Mouse (Mus musculus) adrenal gland, postnatal 36 days (tissue): ENCODE results near the gene Cdh4. TPM values are rescaled to one million over a fixed set of nuclear protein-coding genes. Genes with fewer than 3 reads are reported as not detected.

Source experiments
- DNase-seq, 2 experiments: peaks; one replicate each; pipeline ENCODE4 v3.0.0; 2021; ENCODE audit warnings: mixed read lengths in 1 of 2
- total RNA-seq, 2 experiments: library from RNA; stranded (reverse); gene quantifications; 2 replicates each; pipeline ENCODE4 v1.2.3; 2021

Gene Cdh4
- total RNA-seq, 2 experiments from 2014 or later = 3.8 to 5.1 TPM

DNA sequence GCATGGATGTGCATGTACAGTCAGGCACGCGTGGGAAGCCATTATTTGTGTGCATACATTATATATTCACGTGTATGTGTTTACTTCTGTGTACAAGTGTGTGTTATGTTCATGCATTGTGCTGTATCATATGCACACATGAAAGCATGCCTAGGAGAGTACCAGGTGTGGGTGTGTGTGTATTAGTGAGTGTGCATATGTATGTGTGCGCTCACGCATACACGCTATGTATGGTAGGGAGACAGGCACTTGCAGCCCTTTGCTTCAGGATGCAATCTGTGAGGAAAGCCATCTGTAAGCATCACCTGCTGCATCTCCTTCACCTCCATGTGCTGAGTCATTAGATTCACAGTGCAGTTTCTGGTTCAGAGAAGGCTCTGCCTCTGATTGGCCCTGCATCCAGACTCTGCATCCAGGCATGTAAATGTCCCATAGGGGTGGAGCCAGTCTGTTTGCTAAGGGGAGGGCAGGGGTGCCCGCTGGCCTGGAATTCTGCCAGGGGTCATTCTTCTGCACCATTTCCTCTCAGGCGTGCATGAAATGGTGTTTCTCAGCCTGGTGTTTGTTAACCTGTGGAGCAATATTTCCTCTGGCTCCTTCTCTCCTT lies 25.7 kb downstream of the Cdh4 start:
- no peak for DNase-seq

DNA sequence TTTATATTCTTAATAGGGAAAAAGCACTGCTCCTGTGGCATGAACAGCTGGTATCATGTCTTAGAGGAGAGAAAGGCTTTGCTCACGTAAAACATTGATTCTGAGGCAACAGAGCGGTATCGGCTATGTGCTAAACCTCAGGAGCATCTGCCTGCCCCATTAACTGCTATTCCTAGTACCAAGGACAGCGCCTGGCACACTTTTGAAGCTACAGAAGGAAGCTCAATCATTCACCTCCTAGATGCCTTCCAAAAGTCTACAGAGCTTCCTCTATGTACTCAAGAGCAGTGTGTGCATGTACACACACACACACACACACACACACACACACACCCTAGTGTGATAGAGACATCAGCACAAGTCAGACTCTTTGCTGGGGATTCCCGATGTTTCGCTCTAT lies 34.4 kb downstream of the Cdh4 start:
- DNase-seq = no peak

DNA sequence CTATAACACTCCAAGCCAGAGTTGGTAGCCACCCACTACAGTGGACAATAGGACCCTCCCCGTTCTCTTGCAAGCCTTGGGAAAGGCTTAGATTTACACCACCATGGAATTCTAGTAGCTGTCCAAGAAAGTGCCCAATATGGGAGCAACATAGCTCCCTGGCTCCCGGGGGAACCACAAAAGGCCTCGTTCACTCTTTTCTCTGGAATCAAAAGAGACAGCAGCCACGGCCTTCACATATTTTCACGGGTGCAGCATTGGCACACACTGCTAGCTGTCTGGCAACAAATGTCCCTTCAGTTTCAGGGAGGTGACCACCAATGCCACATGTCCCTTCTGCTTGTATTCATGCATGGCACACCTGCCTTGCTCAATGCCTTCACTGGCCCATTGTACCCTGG lies 38.6 kb downstream of the Cdh4 start:
- no peak for DNase-seq

DNA sequence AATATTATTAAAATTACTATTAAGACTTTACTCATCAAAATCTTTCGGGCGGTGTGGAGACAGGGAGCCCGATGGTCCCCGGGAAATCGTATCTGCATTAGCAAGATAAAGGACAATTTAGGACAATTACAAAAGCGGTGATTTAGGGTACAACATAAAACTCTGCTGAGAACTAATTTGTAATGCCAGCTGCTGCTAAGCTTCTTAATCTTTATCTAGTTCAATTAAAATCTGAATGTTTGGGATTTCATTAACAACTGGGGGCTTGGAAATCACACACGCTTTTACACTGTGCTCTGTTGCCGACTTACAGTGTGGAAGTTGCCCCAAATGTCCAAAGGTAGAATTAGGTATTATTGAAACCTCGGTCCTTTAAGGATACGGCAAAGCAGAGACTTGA lies 39.1 kb downstream of the Cdh4 start:
- no peak for DNase-seq

DNA sequence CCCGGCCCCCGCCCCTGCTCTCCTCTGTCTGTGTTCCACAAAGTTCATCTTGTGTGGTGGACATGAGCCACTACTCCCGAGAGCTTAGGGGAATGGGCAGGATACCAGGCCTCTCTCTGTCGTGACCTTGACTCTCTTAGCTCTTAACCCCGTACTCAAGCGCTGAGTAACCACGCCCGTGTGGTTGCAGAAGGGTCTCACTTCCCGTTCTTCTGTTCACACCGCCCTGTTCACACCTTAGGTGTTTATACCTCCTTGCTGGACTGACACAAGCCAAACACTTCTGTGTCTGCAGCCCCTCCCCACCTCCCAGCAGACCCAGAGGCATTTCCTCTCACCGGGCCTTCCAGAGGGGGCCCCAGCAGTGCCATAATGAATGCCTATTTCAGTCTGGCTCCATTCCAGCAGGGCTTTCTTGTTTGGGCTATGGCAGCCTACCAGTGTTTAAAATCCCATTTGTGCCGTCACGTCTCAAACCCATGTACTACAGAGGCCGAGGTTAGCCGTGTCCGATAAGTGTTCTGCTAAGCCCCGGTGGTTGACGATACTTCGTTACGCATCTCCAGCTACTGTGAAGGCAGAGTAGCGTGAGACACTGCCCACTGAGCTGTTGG lies 46.4 kb downstream of the Cdh4 start:
- DNase-seq = no peak

DNA sequence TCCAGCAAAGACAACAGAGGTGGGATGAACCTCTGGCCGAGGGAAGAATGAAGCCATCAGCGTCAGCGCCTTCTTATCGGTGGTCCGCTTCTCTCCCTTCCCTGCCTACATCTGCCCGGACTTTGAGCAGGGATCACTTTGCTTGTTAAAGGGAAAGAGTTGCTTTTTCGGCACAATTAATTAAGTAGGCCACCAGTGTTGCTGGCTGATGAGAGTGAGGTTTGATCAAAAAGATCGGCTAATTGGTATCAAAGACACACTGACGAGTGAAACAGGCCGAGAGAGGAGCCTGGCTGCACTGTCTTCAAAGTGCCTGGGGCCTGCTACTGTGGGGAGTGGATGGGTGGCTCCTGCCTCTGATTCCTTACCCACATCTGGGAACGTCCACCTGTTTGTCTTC lies 49.7 kb downstream of the Cdh4 start:
- no peak for DNase-seq

DNA sequence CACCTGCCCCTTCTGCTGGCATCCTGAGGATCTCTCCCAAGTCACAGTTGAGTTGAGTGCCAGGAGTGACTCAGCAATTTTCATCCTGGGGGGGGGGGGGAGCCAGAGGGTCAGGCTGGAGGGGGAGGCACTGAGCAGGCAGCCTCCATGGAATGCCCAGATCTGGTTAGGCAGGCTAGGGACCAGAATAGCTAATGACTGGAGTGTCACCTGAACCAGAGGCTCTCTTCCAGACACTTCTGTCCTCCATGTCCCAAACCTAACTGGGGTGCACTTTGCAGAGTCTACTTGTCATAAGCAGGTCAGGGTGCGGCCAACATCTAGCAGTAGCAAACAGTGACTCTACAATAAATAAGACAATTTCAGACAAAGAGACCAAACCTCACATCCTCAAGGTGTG lies 52.0 kb downstream of the Cdh4 start:
- no peak for DNase-seq

DNA sequence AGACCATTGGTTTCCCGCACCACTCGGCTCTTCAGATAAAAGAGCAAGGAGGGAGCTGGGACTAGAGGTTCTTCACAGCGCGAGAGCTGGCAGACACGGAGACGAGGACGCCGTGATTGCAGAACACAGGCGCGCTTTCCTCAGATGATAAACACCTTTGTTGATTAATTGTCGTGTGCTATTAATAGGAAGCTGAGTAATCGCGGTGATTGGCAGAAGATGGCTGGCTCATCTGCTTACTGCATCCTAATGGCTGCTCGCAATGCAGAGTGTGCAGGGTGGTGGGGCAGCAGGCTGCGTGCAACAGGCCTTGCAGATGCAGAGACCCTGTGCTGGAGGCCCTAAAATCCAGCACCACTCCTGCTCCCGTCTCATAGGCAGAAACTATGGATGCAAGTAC lies 68.2 kb downstream of the Cdh4 start:
- no peak for DNase-seq

DNA sequence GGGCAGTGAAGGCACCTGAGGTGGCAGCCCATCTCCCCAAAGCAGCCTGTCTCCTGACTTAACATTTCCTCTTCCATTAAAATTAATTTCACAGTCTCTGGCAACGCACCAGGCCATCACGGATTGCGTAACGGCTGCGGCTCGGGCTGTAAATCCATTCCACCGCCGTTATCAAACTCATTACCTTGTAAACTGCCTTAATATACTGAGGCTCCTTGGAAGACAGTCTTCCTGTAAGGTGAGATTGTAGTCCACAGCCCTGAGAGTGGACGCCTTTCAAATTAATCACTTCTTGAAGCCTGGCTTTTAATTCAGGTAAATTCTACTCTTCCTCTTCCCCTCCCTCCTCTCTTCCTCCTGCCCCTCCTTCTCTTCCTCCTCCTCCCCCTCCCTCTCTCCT lies 74.3 kb downstream of the Cdh4 start:
- DNase-seq = peak; percentile 12 to 20

DNA sequence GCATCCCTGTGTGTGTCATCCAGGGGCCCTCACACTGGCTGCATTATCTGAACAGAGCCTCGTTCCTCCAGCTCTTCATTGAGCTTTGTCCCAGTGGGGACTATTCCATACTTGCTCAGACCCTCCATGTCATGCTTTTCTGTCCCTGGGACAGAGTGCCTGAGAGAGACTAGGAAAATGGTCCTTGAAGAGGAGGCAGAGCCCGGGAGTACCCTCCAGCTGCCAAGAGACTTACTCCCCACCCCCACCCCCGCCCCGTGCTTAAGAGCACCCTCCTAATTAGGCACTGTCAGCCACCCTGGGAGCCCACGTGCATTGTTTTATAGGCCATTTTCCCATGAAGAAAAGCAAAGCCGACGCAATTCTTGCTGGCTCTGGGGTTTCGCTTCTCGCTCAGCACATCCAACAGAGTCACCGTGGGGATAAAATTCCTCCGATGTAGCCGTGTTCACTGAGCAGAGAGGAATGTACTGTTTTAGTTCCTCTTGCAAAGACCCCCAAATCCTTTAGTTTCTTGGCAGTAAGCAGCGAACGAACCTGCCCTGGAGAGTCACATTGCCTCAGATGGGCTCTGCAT lies 76.3 kb downstream of the Cdh4 start:
- DNase-seq = no peak

DNA sequence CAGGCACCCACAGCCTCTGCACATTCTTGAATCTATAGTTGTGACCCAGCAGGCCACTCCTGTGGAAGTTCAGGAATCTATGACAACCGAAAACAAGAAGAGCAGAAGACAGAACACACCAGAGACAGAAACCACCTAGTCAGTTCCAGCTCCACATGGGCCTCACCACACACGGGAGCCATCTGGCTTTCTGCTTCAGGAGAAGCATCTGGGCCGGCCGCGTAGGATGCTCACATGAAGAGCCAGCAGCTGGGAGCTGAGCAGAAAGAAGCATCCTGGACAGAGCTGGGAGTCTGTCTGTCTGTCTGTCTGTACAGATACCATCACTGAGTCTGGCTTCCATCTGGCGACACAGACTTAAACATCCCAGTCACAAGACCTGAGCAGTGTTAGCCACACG lies 76.9 kb downstream of the Cdh4 start:
- DNase-seq = no peak

DNA sequence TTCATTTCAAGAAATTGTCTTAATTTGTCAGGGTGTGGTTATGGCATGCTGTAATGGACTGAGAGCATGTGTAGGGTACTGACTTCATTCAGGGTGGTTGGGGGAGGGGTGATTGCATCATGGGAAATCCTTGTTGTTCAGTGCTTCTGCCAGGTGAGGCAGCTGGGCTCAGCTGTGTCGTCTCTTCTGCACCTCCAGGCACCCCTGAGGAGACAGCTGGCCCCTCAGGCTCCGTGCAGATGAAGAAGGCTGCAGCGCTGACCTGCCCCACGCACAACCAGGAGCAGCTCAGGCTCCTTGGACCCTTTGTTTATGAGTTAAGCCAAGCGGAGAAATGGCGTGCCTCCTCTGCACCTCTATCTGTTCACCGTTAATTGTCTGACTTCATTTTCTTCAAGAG lies 77.7 kb downstream of the Cdh4 start:
- DNase-seq = no peak

DNA sequence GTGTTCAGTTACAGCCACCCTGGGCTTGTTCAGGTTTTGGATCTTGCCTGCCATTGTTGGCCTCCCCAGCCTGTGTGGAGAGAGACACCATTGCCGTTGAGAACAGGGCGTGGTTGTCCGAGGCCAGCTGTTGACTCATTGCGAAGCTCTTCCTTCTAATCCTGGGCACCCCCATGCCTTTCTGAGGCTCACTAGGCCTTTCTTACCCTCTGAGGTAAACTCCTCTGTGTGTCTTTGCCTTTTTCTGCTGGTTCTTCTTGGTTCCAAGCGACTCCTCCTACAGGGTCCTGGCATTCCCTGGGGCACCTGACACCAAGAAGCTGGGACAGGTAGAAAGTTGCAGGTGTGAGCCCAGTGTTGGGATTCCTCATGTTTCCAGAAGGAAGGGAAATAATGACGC lies 78.7 kb downstream of the Cdh4 start:
- no peak for DNase-seq

DNA sequence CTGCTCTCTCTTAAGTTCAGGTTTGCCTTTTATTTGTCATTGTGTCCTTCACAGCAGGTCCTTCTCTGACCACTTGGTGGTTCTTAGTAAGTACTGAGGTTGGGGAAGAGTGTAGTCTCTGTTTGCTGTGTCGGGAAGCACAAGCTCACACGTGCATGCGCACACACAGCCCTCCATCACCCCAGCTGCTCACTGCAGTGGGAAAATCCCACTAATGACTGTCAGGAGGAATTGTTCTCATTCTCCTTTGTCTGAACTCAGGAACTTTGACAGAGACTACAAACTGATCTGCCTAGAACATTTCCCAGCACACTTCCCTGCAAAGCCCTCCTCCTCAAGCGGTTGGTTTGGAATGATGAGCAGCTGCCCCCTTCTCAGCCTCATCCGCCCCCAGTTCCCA lies 79.2 kb downstream of the Cdh4 start:
- DNase-seq = no peak

DNA sequence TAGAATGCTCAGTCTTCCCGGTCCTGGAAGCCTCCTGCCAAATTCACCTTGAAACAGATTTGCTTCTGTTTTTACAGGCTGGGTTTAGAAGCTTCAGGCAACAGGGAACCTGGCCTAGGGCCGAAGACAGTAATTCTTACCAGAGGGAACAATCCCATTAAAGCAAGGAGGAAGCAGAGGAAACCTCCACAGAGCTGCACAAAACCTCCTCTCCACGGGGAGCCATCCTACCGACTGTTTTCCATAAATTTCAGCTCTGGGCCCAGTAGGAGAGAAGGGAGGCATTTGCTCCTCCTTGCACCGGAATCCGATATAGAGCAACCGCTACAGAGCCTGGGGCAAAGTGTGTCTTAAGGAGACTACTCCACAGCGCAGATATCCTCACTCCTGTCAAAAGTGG lies 79.9 kb downstream of the Cdh4 start:
- DNase-seq = no peak

DNA sequence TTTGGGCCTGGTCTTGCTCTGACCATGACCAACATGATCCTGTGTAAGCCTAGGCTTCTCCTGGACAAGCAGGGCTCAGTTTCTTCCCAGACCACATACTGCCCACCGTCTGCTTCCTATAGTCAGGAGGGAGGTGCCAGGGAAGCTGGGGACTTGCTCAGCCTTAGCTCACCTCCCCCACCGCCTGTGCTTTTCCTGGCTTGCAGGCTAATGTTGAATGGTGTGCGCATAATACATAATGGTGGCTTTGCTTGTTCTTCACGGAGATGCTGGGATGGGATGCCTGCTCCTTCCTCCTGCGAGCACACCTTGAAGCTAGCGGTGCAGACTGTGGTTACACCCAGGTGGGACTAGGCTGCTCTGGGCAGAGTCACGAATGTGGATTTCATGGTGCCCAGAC lies 84.7 kb downstream of the Cdh4 start:
- DNase-seq = no peak

DNA sequence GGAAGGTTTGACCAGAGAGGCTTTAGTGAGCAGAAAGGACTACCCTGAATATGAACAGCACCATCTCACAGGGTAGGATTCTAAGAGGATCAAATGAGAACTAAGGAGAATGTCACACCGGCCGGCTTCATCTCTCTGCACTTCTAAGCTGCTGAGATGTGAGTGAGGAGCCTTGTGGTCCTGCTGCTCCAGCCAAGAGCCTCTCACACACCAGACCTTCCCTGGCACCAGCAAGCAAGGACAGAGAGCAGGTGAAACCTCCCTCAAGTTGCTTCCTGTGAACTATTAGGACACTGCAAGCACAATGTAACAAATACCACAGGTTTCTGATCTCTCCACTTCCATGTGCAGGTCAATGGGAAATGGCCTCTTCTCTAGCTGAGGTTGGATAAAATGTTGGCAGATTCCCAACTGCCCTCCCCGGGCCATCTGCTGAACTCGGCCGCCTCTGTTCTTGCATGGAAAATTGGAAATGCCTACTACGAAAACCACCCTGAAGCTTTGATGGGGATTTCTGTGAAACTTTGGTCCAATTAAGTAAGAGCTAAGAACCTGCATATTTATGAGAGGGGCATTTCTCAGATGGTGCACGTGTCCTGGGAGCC lies 88.3 kb downstream of the Cdh4 start:
- no peak for DNase-seq

DNA sequence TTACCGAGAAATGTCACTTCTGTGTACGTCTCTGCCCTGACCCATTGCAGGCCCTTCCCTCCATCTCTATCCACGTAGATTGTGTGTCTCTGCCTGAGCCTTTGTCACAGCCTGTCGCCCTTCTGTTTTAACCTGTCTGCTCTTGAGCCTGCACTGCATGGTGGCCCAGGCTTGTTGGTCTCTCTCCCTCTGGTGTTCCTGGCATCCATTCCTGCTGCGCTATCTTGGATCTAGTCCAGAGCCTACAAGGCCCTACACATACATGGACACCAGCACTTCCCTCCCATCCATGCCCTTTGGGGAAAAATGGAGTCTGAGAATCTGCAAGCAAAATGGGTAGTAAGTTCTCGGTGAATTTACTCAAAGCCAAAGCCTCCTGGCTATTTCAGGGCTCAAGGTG lies 91.0 kb downstream of the Cdh4 start:
- DNase-seq = no peak

DNA sequence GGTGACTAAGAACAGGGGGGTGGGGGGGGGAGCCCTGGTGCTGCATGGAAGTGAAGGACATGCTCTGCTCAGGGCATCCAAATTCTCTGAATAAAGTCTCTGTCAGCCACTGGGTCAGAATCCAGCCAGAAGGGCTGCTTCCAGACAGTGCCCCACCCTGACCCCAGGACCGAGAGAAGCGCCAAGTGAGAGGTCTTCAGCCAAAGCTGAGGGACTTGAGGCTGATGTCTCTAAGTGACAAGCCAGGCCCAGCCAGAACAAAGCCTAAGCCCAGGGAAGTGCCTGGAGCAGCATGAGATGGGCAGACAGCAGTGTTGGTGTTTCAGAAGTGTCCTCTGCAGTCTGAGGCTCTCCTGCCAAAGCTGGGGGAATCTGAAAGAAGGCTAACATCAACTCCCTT lies 91.7 kb downstream of the Cdh4 start:
- no peak for DNase-seq

DNA sequence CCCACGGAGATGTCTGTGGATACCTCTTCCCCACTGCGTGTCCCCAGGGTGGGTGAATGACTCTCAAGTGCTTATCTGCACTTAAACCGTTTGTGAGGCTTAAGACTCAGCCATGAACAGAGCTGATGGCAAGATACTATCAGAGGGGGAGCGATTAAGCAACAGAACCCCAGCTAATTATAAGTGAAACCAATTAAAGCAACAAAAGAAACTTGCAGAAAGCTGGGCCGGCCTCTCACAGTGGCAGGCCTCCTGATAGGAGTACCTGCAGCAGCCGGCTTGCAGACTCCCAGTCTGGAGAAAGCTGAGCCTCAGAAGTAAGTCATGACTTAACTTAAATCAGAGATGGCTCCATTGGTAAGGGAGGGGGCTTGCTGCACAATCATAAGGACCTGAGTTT lies 93.0 kb downstream of the Cdh4 start:
- no peak for DNase-seq

DNA sequence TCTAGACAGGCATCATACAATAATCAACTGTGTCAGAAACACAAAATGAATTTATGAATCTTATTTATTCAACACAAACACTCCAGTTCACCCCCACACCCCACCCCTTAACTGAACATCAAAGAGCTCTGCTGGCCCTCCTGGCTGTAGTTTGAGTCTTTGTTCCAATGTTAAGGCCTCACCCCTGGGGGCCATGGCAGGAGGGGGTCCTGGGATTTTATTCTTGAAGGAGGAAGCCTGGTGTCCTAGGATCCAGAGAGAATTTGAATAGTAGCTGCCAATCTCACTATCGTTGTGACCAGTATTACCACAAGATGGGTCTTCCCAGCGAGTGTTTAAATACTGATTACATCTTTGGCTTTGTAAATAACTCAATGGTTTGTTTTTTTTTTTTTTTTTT lies 94.5 kb downstream of the Cdh4 start:
- no peak for DNase-seq

DNA sequence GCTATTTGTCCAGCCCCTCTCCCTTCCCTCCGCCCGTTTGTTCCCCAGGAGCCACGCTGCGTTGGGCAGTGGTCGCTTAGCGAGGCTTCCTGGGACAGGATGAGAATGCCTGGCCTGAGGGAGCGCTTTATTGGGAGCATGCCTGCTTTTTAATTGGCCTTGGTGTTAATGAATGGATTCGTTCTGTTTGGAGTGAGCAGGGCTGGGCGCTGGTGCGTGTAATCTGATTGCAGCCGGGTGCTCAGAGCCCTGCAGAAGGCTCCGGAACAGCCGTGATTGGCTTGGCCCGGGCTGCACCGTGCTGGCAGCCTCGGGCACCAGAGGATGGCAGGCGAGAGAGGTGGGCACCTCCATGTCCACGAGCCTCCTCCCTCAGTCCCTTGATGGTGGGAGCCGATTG lies 95.2 kb downstream of the Cdh4 start:
- DNase-seq = no peak

DNA sequence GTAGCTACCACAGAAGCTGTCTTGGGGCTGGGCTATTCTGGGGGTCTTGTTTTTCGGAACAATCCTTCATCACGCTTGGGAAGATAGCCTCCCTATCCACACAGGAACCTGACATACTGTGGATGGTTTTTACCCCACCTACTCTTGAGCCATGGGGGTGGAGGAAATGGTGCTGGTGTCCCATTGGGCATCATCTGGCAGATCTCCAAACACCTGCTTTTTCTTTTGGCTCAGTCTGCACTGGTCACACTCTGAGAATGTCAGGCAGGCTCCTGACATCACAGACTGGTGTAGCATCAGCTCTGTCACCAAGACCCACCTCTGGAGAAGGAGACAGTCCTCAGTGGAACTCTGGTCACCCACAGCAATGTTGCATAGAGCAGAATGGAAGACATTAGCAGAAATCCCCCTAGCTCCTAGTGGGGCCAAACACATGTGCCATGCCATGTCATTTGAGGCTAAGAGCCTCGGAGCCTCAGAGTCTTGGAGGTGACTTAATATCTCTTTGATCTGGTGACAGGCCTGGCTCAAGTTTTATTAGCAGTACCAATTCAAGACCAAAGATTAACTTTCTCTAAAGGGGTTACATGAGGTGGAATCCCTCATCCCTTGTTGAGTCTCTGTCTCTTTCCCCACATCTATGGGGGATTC lies 95.7 kb downstream of the Cdh4 start:
- no peak for DNase-seq
